Mouse (Mus musculus) ES-Bruce4 (cell line): ENCODE data around the gene St3gal3.

ENCODE experiments used
- CTCF ChIP-seq: IDR thresholded peaks from one replicate; pipeline ENCODE4 v1.8.1; 2011; ENCODE audit warnings: low read depth, low read length
- POLR2A ChIP-seq: IDR thresholded peaks from one replicate; pipeline ENCODE4 v1.8.1; 2011; ENCODE audit warnings: low read length; ENCODE audit not compliant: insufficient read depth

- TF ChIP-seq POLR2A = no peak
- no peak for TF ChIP-seq CTCF
Measured at GRCm38 (mm10) chr4:117912685-117913273, 221.9 kb downstream of the St3gal3 start.
